Mouse (Mus musculus): ENCODE data around the gene Dgat2l6. TPM values are rescaled to one million over a fixed set of nuclear protein-coding genes. Genes with fewer than 3 reads are reported as not detected.

The Dgat2l6 gene
- total RNA-seq (2022) = not detected

DNA sequence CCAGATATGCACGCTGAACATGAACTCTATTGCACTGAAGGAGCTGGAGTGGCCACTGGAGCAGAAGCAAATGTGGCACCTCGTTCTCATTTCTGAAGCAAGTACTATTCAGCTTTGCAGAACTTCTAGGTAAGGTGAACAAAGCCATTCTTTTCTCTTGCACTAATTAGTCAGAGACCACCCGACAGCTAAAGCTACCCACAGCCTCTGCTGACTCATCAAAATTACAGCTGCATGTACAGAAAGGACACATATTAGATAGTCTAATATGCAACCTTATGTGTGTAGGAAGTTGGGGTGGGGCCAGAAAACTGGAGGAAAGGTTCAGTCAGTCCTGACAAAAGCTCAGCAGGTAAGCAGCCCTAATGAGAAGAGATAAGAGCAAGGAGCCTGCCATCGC, at the start of gene Dgat2l6:
TSS of gene Dgat2l6 (plus strand) at position 368 of the 400 bp plus-strand sequence.
- no peak for DNase-seq (ENCODE audit: low spot score)

DNA sequence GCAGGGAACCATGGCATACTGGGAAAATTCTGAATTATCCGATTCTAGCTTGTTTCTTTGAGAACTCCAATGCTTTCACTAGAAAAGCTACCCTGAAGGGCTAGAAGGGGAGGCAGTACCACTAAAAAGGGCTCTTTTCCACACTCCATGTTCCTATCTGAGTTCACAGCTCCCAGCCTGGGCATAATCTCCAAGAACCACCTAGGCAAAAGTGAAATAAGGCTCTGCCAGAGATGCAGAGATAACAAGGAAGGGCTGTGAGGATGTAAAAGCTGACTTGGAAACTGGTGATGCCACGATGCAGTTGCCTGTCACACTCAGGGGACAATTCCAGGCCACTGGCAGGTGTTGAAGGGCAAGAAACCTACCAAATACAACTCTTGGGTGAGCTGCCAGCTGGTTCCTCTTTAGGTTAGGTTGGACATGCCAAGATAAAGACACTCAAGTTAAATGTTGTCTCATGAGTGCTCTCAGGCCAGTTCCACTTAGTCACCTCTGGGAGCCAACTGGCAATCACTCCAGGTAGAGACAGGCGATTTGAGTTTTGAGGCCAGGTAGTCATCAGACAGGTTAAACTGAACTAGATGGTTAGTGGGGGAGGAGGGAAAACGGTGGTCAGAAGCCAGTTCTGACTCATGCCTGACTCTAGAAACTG, 48.9 kb upstream of the Dgat2l6 start:
- peak; percentile 6 for DNase-seq (ENCODE audit: low spot score)

DNA sequence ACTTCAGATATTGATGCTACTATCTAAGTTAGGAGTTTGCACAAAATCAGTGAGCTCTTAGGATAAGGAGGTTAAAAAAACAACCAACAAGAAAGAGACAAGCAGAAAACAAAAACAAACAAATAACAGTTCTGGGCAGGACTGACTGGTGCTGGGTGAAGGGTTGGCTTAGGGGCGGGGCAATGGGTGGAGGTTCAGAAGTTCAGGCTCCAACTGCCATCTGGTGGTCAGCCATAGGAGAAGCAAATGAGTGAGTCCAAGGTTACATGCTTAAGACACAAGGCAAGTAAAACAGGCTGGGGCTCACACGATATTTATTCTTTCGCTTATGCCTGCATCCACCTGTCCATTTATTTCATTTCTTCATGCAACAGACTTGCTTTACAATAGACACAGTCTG, 44.3 kb upstream of the Dgat2l6 start:
- DNase-seq (ENCODE audit: low spot score) = peak; percentile 49

DNA sequence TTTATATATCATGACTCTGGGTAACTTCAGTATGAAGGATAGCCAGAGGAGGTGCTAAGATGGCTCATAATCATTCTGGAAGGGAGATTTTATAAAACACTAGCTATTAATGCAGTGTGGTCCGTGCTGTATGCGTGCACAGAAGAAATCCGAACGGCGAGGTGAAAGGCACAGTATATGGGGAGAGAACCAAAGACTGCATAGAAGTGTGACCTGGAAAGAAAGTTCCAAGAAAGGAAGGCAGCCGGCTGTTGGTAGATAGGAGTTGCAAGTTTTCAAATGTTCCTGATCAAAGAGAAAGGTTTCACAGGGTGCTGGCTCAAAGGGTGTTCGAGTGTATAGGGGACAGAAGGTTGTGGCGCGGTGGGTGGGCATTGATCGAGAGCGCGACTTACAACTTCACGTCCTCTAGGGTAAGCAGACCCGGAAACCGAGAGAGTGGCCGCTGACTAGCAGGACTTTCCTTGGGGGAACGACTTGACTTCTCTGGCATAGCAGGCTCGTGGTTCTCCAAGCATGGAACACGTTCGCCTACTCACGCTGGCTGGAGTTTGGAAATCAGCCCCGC, 31.1 kb upstream of the Dgat2l6 start:
- DNase-seq (ENCODE audit: low spot score) = no peak

DNA sequence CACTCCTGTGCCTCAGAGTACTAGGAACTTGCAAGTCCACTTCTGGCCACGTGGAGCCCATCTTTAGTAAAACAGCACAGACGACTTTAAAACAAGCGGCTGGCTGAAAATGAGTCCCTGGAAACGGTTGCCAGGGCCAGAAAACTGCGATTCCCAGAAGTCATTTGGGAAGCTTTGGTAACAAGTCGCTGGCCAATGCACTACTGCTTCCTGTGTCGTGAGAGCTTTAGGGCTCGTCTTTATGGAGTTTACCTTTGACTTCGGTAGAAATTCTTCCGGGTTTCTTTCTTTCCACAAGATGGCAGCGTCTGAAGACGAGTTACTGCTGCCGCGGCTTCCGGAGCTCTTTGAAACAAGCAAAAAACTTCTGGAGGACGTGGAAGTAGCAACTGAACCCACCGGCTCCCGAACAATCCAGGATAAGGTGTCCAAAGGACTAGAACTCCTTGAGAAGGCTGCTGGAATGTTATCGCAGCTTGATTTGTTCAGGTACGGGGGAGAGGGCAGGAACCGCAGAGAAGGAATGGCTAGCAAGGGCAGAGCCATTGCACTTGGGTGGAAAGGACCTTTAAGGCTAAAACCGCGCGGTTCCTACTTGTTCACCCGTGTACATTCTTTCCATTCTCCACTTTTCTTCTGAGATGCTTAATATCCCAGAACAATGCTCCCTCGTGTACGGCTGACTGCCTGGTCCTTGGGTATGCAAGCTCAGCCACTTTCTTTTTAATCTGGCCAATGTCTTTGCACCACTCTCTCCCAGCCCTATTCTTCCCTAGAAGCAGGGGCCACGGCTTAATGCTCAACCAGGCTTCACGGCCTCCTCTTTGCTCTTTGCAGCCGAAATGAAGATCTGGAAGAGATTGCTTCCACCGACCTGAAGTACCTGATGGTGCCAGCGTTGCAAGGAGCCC, 30.3 kb upstream of the Dgat2l6 start, which contains the start of gene Igbp1:
TSS of gene Igbp1 (plus strand) at position 224 of the 911 bp plus-strand sequence.
- peak; percentile 87 for DNase-seq (ENCODE audit: low spot score)

DNA sequence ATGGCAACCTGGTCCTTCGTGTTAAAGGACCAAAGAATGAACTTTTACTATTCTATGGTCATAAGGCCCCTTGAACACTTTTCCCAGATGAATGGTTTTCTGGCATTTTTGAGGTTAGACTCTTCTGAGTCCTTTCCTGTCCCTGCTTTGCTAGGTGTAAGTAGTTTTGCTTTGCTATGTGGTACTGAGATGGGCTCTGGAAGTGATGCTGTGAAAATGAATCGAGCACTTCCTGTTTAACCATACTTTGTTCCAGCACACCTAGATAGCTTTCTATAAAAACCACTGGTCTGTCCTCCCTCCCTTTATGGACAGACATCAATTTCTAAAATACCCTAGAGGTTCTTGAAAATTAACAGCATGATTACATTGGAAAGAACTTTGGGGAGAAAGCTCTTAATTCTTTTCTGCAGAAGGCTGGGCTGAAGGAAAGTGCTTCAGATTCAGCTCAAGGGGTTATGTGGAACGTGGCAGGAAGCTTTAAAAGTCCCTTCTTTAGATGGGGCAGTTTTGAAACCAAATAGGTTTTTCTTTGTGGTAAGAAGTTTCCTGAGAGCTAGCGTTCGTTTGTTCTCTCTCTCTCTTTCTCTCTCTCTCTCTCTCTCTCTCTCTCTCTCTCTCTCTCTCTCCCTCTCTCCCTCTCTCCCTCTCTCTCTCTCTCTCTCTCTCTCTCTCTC, 20.3 kb upstream of the Dgat2l6 start:
- DNase-seq (ENCODE audit: low spot score) = no peak

DNA sequence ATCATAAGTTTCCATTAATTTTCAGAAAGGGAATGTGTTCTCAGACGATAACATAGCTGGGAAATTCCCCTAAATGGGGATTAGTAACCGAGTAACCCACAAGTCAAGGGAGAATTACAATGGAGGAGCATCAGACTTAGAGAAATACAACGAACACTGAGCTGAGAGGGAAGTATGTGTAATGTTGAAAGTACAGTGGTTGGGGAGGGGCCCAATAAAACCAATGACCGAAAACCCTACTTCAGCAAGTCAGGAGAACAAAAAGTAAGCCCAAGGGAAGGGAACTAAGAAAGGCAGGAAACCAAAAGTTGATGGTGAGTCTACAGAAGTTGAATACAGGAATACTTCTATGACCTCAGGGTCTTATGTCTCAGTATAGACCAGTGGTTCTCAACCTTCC, 16.5 kb upstream of the Dgat2l6 start:
- DNase-seq (ENCODE audit: low spot score) = peak; percentile 1

DNA sequence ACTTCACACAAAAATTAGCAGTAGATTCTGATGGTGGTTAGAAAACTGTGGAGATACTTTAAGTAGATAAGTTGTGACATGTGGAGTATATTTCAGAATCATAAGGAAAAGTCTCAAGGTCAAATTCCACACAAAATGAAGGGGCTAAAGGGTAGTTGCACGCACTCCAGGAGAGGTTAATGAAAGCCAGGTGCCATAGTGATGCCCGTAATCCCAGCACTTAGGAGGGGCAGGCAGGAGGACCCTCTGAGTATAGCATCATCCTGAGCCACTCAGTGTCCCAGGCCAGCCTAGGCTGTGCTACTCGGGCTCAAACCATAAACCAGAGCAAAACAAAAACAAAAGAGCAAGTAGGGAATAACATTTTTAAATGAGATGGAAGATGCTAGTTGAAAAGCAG, 14.7 kb upstream of the Dgat2l6 start:
- no peak for DNase-seq (ENCODE audit: low spot score)

DNA sequence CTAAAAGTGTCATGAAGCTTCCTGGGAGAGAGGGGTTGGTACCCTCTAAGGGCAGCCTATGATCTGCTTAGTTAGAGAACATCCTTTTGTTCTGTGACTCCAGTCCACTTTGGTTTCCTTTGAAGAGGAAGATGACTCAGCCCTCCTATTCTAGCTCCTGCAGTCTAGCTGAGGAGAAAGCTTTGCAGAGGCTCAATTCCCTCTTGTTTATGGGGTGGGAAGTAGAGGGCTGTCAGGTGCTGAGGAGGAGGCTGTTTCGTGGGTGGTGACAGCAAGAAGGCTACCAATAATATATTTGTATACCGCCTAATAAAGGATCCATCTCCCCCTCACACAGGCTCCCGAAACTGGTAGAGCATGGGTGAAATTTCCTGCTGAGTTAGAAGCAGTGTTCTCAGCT, 8.0 kb upstream of the Dgat2l6 start:
- no peak for DNase-seq (ENCODE audit: low spot score)

DNA sequence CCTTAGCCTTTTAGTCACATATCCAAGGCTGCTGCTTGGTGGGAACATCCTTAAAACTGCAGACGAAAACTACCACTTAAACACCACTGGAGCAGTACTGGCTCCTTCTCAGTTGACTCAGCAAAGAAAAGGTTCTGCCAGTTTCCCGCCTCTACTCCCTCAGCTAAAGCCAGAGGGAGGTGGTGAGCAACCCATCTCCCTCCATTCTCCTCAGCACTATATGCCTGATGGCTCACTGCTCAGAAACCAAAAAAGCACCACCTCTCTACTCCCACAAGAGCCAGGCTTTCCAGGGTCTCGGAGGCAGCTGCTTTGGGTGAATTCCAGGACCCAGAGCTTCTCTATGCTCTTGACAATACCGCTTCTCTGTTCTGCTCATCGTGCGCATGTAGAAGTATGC, 7.0 kb upstream of the Dgat2l6 start:
- no peak for DNase-seq (ENCODE audit: low spot score)

DNA sequence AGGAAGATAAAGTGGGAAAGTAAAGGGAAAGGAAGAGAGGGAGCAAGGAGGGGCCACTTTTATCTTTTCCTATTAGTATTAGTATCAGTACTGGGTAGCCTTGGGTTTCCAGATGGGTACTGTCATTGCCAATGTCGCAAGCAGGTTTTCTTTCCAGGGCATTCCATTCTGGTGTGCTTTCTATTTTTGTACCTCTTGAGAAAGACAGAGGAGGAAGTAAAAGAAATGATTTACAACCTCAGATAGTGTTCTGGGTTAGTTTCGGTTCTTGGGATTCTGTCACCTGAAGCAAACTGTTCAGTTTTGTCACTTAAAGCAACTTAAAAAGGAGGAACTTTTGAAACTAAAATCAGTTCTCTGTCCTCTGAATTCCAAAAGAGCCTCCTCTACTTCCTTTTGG, 6.1 kb upstream of the Dgat2l6 start:
- DNase-seq (ENCODE audit: low spot score) = no peak

DNA sequence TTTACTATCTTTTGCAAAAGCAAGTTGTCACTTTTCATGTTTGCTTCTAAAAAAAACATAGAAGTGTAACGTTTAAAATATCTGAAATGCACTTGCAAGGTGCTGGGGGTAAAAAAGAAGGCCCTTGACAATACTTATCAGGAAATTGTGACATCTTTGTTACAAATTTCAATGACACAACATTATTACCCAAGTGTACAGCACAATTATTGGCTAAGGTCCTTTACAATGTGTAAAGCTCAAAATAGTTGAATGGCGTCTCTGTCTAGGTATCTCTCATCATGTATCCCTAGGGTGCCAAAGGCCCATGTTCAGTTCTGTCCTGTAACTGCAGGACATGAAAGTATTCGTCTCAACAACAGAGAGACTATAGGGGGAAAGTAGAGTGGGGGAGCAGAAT, 31.4 kb downstream of the Dgat2l6 start:
- no peak for DNase-seq (ENCODE audit: low spot score)

DNA sequence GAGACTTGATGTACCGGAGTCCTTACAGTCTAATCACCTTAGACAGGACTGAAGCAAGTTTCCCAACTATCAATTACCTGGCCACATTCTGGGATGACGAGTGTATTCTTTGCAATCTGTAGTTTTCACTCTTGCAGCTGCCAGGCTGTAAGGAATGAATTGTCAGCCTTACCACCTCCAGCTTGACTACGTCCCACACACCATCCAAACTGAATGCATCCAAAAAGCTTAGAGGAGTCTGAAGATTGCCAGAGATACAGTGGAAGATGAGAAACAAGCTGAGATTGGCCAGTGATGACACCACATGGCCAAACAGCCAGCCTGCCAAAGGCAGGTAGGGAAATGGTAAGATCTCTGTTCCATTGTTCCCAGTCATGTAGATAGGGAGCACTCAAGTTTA, 41.1 kb downstream of the Dgat2l6 start:
- no peak for DNase-seq (ENCODE audit: low spot score)

DNA sequence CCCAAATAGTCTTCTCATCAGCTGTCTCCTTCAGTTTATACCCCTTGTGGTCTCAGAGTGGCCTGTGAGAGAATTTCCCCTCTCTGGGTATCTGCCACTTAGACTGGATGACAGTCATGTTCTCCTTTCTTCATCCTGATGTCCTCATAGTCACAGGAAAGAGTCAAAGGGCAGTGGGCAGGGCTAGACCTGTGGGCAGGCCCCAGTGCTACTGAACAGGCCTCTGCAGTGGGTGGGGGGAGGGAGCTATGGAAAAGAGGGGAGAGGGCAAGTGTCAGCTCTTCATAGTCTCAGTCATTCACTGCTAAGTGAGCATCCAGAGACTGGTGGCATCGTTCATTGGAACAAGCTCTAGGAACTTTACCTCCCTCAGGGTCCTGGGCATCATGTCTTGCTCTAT, 47.3 kb downstream of the Dgat2l6 start, which contains the start of gene Awat1:
TSS of gene Awat1 (plus strand) at position 301 of the 400 bp plus-strand sequence.
- no peak for DNase-seq (ENCODE audit: low spot score)

DNA sequence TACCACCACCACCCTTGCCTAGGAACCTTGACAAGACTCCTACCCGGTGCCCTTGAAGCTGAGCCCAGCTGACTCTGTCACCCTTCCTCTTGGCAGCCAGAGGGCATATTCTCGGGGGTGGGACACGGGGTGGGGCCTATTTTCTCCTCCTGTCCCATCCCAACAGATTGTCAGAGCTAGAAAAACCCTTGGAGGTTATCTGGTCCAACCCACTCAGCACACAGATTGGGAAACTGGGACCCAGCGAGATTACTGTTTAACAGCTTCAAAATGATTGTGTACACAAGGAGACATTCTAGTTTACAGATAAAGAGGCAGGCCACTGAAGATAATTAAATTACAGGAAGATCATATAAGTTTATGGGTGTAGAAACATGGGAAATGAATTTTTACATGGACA, 70.2 kb downstream of the Dgat2l6 start, which contains the start of gene P2ry4:
TSS of gene P2ry4 (minus strand) at position 79 of the 400 bp plus-strand sequence.
- no peak for DNase-seq (ENCODE audit: low spot score)

Other genes starting within 250 kb of the Dgat2l6 start
- not detected for gene Otud6a, start 95.8 kb upstream of the Dgat2l6 start, total RNA-seq (2022)
- gene Awat2, start 82.1 kb upstream of the Dgat2l6 start, total RNA-seq (2022) = under 1 TPM in 1 of 4 experiments, not detected in 3; 0.33 TPM
- gene Igbp1, start 30.5 kb upstream of the Dgat2l6 start, total RNA-seq (2022) = 10 to 100 TPM; 38.5 to 44.6 (median 42.8) TPM
- gene Awat1, start 47.4 kb downstream of the Dgat2l6 start, total RNA-seq (2022) = not detected
- gene P2ry4, start 70.0 kb downstream of the Dgat2l6 start, total RNA-seq (2022) = not detected
- not detected for gene Arr3, start 80.7 kb downstream of the Dgat2l6 start, total RNA-seq (2022)
- gene Kif4, start 100.9 kb downstream of the Dgat2l6 start, total RNA-seq (2022) = under 1 TPM; 0.08 to 0.52 (median 0.38) TPM
- 10 to 100 TPM; 21.5 to 26.8 (median 25.9) TPM for gene Pdzd11, start 101.7 kb downstream of the Dgat2l6 start, total RNA-seq (2022)
- not detected for gene Gdpd2, start 205.0 kb downstream of the Dgat2l6 start, total RNA-seq (2022)
- 1 to 10 TPM; 2.0 to 4.3 (median 2.8) TPM for gene Dlg3, start 242.9 kb downstream of the Dgat2l6 start, total RNA-seq (2022)

Data from heart, adult 8-10 months (tissue).